Mouse (Mus musculus): Measurements from ENCODE around the gene Rbp3.

DNA sequence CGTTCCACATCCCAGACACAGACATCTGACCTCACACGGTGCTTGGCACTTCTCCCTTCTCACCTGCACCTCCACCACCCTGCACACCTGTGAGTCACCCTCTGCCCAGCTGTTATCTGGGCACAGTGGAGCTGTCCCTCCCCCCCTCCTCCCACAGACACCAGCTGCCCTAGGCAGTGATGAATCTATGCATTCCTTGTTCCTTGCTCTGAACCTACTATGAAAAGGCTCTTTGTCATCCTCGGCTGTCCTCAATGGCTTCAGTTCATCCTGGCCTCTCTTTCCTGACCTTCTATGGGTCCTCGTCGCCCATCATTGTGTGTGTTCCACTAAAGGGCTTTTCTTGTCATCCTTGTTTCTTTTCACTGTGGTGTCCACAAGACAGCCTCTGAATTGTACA lies 20.9 kb downstream of the Rbp3 start:
- TF ChIP-seq TAL1 (conservative IDR thresholded peaks at IDR 0.05; ENCODE audit: low read depth, low read length) (no peak), CTCF (IDR thresholded peaks at IDR 0.05; ENCODE audit: low read depth, low read length) (no peak)
